9 mouse cellular contexts compared by ENCODE assay signal in the genomic region with DNA sequence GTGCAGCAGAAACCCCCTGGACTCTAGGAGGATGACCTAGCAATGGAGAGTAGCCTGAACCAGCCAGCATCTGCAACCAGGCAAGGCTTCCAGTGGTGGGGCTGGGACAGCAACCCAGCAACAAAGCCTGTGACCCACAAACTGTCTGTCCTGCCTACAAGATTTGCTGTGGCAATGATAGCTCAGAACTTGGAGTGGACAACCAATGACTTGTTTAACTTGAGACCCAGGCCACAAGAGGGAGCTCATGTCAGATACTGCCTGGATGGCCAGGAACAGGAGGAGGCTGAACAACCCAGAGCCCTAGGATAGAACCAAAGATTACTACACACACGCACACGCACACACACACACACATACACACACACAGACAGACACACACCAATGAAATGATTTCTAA. TPM values are rescaled to one million over a fixed set of nuclear protein-coding genes. Genes with fewer than 3 reads are reported as not detected.
DNase-seq lines count a peak whose midpoint lies in the region; ATAC-seq and TF ChIP-seq lines count a peak whose summit lies in the region.
"Had no signal": no experiment of that assay in that cellular context is flagged by ENCODE, and none has a peak within 500 bp of the region (broad histone marks: within the 10 kb centered on the region; RNA-seq: fewer than 3 reads in every experiment).

No protein-coding gene starts in this region.

- TF ChIP-seq EP300 in heart, postnatal 0 days (IDR thresholded peaks at IDR 0.05; ENCODE audit: low read depth) = no peak

- no peaks in the 10 kb centered on the region for H3K4me1 ChIP-seq in hindbrain, postnatal 0 days (ENCODE audit: insufficient read depth, low read length)
- no peaks in the 10 kb centered on the region for H3K4me1 ChIP-seq in hindbrain, embryonic 13.5 days (replicated peaks)
- no peaks in the 10 kb centered on the region for H3K4me1 ChIP-seq in heart, postnatal 0 days (ENCODE audit: control insufficient read depth, insufficient read depth)

- no peaks in the 10 kb centered on the region for H3K36me3 ChIP-seq in hindbrain, postnatal 0 days (ENCODE audit: insufficient read depth, low read length)
- H3K36me3 ChIP-seq in hindbrain, embryonic 13.5 days = no peaks in the 10 kb centered on the region
- H3K36me3 ChIP-seq in heart, postnatal 0 days (replicated peaks; ENCODE audit: control insufficient read depth, insufficient read depth, low read length) = no peaks in the 10 kb centered on the region

- no peak overlapping the region for H3K9ac ChIP-seq in hindbrain, postnatal 0 days (replicated peaks; ENCODE audit: low read length)
- no peak overlapping the region for H3K9ac ChIP-seq in hindbrain, embryonic 13.5 days
- no peak overlapping the region for H3K9ac ChIP-seq in heart, postnatal 0 days (replicated peaks; ENCODE audit: low read depth, low read length)

- DNase-seq in hindbrain, postnatal 0 days (ENCODE audit: low spot score) = peak; percentile 5
- peak; percentile 48 for DNase-seq in CD4-positive helper T cell, adult 2 months (ENCODE audit: low read depth, low spot score)
- DNase-seq in adrenal gland, postnatal 14 days = peak; percentile 38
- DNase-seq in heart, postnatal 0 days (ENCODE audit: low spot score) = peak; percentile 23
- DNase-seq in lung, postnatal 25 days (ENCODE audit: low spot score) = peak; percentile 32
- DNase-seq in natural killer cell, adult 2 months (ENCODE audit: low spot score in 2 of 2) = no peak
- DNase-seq in gastrocnemius, postnatal 25 days = no peak

- no peak for ATAC-seq in hindbrain, postnatal 0 days
- ATAC-seq in hindbrain, embryonic 13.5 days (ENCODE audit: low FRiP score) = no peak
- ATAC-seq in heart, postnatal 0 days (ENCODE audit: insufficient read depth, low read depth) = no peak

- H3K4me3 ChIP-seq in hindbrain, postnatal 0 days (ENCODE audit: low read length) = no peak overlapping the region
- H3K4me3 ChIP-seq in hindbrain, embryonic 13.5 days = no peak overlapping the region
- no peak overlapping the region for H3K4me3 ChIP-seq in heart, postnatal 0 days (ENCODE audit: low read depth, low read length)

- TF ChIP-seq CTCF in hindbrain, postnatal 0 days (IDR thresholded peaks at IDR 0.05; ENCODE audit: low read depth) = peak; percentile 50
- TF ChIP-seq CTCF in heart, postnatal 0 days (IDR thresholded peaks at IDR 0.05; ENCODE audit: low read depth) = peak; percentile 57

- H3K9me3 ChIP-seq in hindbrain, postnatal 0 days (ENCODE audit: low read length) = no peaks in the 10 kb centered on the region
- H3K9me3 ChIP-seq in hindbrain, embryonic 13.5 days = no peaks in the 10 kb centered on the region
- H3K9me3 ChIP-seq in heart, postnatal 0 days (replicated peaks; ENCODE audit: control insufficient read depth, low read length) = no peaks in the 10 kb centered on the region

- 77% methylated on average over 2 of the region's 2 CpGs for WGBS in hindbrain, postnatal 0 days
- 64% methylated on average over 2 of the region's 2 CpGs for WGBS in hindbrain, embryonic 13.5 days
- 65% methylated on average over 2 of the region's 2 CpGs for WGBS in heart, postnatal 0 days

- no peaks in the 10 kb centered on the region for H3K27me3 ChIP-seq in hindbrain, postnatal 0 days (ENCODE audit: insufficient read depth, low read length)
- H3K27me3 ChIP-seq in hindbrain, embryonic 13.5 days = no peaks in the 10 kb centered on the region
- H3K27me3 ChIP-seq in heart, postnatal 0 days (ENCODE audit: control insufficient read depth, insufficient read depth, low read length) = no peaks in the 10 kb centered on the region

- no peak overlapping the region for H3K27ac ChIP-seq in hindbrain, postnatal 0 days
- no peak overlapping the region for H3K27ac ChIP-seq in hindbrain, embryonic 13.5 days
- H3K27ac ChIP-seq in heart, postnatal 0 days (ENCODE audit: low read depth) = no peak overlapping the region

- H3K4me2 ChIP-seq in hindbrain, postnatal 0 days (ENCODE audit: low read depth, low read length) = no peak overlapping the region
- H3K4me2 ChIP-seq in hindbrain, embryonic 13.5 days = no peak overlapping the region
- no peak overlapping the region for H3K4me2 ChIP-seq in heart, postnatal 0 days (ENCODE audit: low read depth, low read length)

RNA-seq across cellular contexts. Expression of gene Olfr1358, which starts 23.7 kb away (rescaled TPM):
- total RNA-seq in hindbrain, postnatal 0 days (2014; rRNA removed) = not detected in 2 replicates
- not detected in 2 replicates for polyA plus RNA-seq in hindbrain, postnatal 0 days (2015; fragmentation: Nextera tagmentation; extraction: Ambion mirVana)
- not detected in 2 replicates for polyA plus RNA-seq in hindbrain, embryonic 13.5 days (2015; fragmentation: Nextera tagmentation; extraction: Ambion mirVana)
- total RNA-seq in adrenal gland, postnatal 14 days (2021) = not detected in 2 replicates
- not detected in 2 replicates for total RNA-seq in heart, postnatal 0 days (2014; rRNA removed; ENCODE audit: low replicate concordance)
- polyA plus RNA-seq in heart, postnatal 0 days (2015; fragmentation: Nextera tagmentation; extraction: Ambion mirVana) = not detected in 2 replicates
- not detected for total RNA-seq in gastrocnemius, postnatal 25 days (2021)
- total RNA-seq: layer of hippocampus, adult 18-20 months had no signal

RNA-seq across cellular contexts. Expression of gene Ilvbl, which starts 33.2 kb away (rescaled TPM):
- 59.1 and 66.2 TPM in 2 replicates for total RNA-seq in hindbrain, postnatal 0 days (2014; rRNA removed)
- 83.6 and 86.4 TPM in 2 replicates for polyA plus RNA-seq in hindbrain, postnatal 0 days (2015; fragmentation: Nextera tagmentation; extraction: Ambion mirVana)
- polyA plus RNA-seq in hindbrain, embryonic 13.5 days (2015; fragmentation: Nextera tagmentation; extraction: Ambion mirVana) = 56.1 and 61.2 TPM in 2 replicates
- 38.7 and 60.7 TPM in 2 replicates for total RNA-seq in adrenal gland, postnatal 14 days (2021)
- total RNA-seq in heart, postnatal 0 days (2014; rRNA removed; ENCODE audit: low replicate concordance) = 58.4 and 62.1 TPM in 2 replicates
- 72.2 and 73.7 TPM in 2 replicates for polyA plus RNA-seq in heart, postnatal 0 days (2015; fragmentation: Nextera tagmentation; extraction: Ambion mirVana)
- 10 to 100 TPM; 10.0 to 13.4 TPM for total RNA-seq in gastrocnemius, postnatal 25 days (2021)

RNA-seq across cellular contexts. Expression of gene Syde1, which starts 50.8 kb away (rescaled TPM):
- total RNA-seq in hindbrain, postnatal 0 days (2014; rRNA removed) = 5.6 and 7.2 TPM in 2 replicates
- polyA plus RNA-seq in hindbrain, postnatal 0 days (2015; fragmentation: Nextera tagmentation; extraction: Ambion mirVana) = 3.5 and 3.6 TPM in 2 replicates
- polyA plus RNA-seq in hindbrain, embryonic 13.5 days (2015; fragmentation: Nextera tagmentation; extraction: Ambion mirVana) = 4.5 and 4.6 TPM in 2 replicates
- 28.8 and 37.0 TPM in 2 replicates for total RNA-seq in adrenal gland, postnatal 14 days (2021)
- 25.3 and 27.9 TPM in 2 replicates for total RNA-seq in heart, postnatal 0 days (2014; rRNA removed; ENCODE audit: low replicate concordance)
- 7.5 and 8.5 TPM in 2 replicates for polyA plus RNA-seq in heart, postnatal 0 days (2015; fragmentation: Nextera tagmentation; extraction: Ambion mirVana)
- 1 to 10 TPM; 3.8 to 5.2 TPM for total RNA-seq in gastrocnemius, postnatal 25 days (2021)

Comparison
In these comparisons a context has a peak if more than half of its experiments do, and no peak if none do; other contexts are left out.
1. DNase-seq: peak in hindbrain, postnatal 0 days (single experiment), CD4-positive helper T cell, adult 2 months (single experiment), adrenal gland, postnatal 14 days (single experiment), heart, postnatal 0 days (single experiment) and lung, postnatal 25 days (single experiment); none in natural killer cell, adult 2 months (0 of 2) and gastrocnemius, postnatal 25 days (single experiment).